Mouse (Mus musculus) midbrain, embryonic 16.5 days (tissue): ENCODE results near the gene Rsg1. TPM values are rescaled to one million over a fixed set of nuclear protein-coding genes. Genes with fewer than 3 reads are reported as not detected.

ENCODE experiments used
- ATAC-seq: fragments of 200-750 bp; cut with Nextera tagmentation; 2 replicates; pipeline ENCODE4 v1.8.0; 2017; ENCODE audit warnings: moderate TSS enrichment
- H3K27ac ChIP-seq: fragments of 300-500 bp; sonication (generic); 2 replicates; pipeline ENCODE4 v1.5.1; 2014; ENCODE audit warnings: mild to moderate bottlenecking, low read length, mixed read lengths
- H3K27me3 ChIP-seq: fragments of 300-500 bp; sonication (generic); 2 replicates; pipeline ENCODE4 v1.6.1; 2014; ENCODE audit warnings: low read depth, low read length, mixed read lengths; ENCODE audit not compliant: control insufficient read depth, insufficient read depth
- H3K36me3 ChIP-seq: fragments of 300-500 bp; sonication (generic); 2 replicates; pipeline ENCODE4 v1.6.1; 2014; ENCODE audit warnings: mild to moderate bottlenecking, low read length, moderate library complexity, mixed read lengths; ENCODE audit not compliant: control insufficient read depth, insufficient read depth
- H3K4me1 ChIP-seq: fragments of 300-500 bp; sonication (generic); 2 replicates; pipeline ENCODE4 v1.6.1; 2014; ENCODE audit warnings: mild to moderate bottlenecking, low read length, mixed read lengths; ENCODE audit not compliant: control insufficient read depth, insufficient read depth
- H3K4me2 ChIP-seq: fragments of 300-500 bp; sonication (generic); 2 replicates; pipeline ENCODE4 v1.6.1; 2014; ENCODE audit warnings: mild to moderate bottlenecking, low read length, mixed read lengths
- H3K4me3 ChIP-seq: fragments of 300-500 bp; sonication (generic); 2 replicates; pipeline ENCODE4 v1.5.1; 2014; ENCODE audit warnings: low read depth, mild to moderate bottlenecking, low read length, moderate library complexity, mixed read lengths
- H3K9ac ChIP-seq: fragments of 300-500 bp; sonication (generic); 2 replicates; pipeline ENCODE4 v1.6.1; 2014; ENCODE audit warnings: low read depth, low read length, mixed read lengths
- H3K9me3 ChIP-seq: fragments of 300-500 bp; sonication (generic); replicated peaks from 2 replicates; pipeline ENCODE4 v1.6.1; 2014; ENCODE audit warnings: mild to moderate bottlenecking, low read length, mixed read lengths; ENCODE audit not compliant: control insufficient read depth, poor library complexity, severe bottlenecking
- WGBS: fragments of 180-500 bp; shearing (Covaris S2); extraction: QIAGEN DNeasy Blood & Tissue Kit; methylation state at CpG from one replicate; pipeline ENCODE4 v1.1.7; 2014; 5-methylcytosine and 5-hydroxymethylcytosine counted together
- polyA plus RNA-seq: library from polyadenylated mRNA; unstranded; fragments of >200 nt; fragmentation: Nextera tagmentation; extraction: Ambion mirVana; gene quantifications from 2 replicates; pipeline ENCODE4 v1.2.1, GENCODE M21; 2015

Rsg1 gene
- 7.9 and 10.5 TPM in 2 replicates for polyA plus RNA-seq

- WGBS = under 1% methylated on average over 24 of the region's 24 CpGs
- Histone ChIP-seq H3K4me2 (peak within 1 kb of the TSS; percentile 97), H3K27ac (peak within 1 kb of the TSS; percentile 75), H3K36me3 (no peaks in the 10 kb centered on the region), H3K27me3 (no peaks in the 10 kb centered on the region), H3K4me3 (peak within 1 kb of the TSS; percentile 64), H3K4me1 (peaks cover 17% of the 10 kb centered on the region), H3K9me3 (no peaks in the 10 kb centered on the region), H3K9ac (peak within 1 kb of the TSS; percentile 79)
- ATAC-seq = peak; percentile 78
Measured at GRCm38 (mm10) chr4:141213770-141214336, at the start of gene Rsg1. TSS of gene Rsg1 (plus strand) at chr4:141213956.

- no peak overlapping the region for H3K27ac ChIP-seq
Measured at GRCm38 (mm10) chr4:141165744-141166292, 47.9 kb upstream of the Rsg1 start.

GRCm38 (mm10) chr4:141167156-141167555, 46.6 kb upstream of the Rsg1 start:
- Histone ChIP-seq H3K4me2 (no peak overlapping the region), H3K9ac (no peak overlapping the region), H3K4me1 (no peaks in the 10 kb centered on the region), H3K27ac (no peak overlapping the region), H3K27me3 (no peaks in the 10 kb centered on the region), H3K4me3 (no peak overlapping the region), H3K9me3 (no peaks in the 10 kb centered on the region; the same call in 1 of the 2 replicates), H3K36me3 (peaks cover 18% of the 10 kb centered on the region)
- no peak for ATAC-seq
- 95% methylated on average over 3 of the region's 3 CpGs for WGBS

More at GRCm38 (mm10) chr4:141165744-141166292, 47.9 kb upstream of the Rsg1 start:
- Histone ChIP-seq H3K4me2 (no peak overlapping the region), H3K4me1 (no peaks in the 10 kb centered on the region), H3K36me3 (peaks cover 6% of the 10 kb centered on the region), H3K4me3 (no peak overlapping the region), H3K9me3 (no peaks in the 10 kb centered on the region; the same call in 1 of the 2 replicates), H3K27me3 (no peaks in the 10 kb centered on the region), H3K9ac (no peak overlapping the region)
- 86% methylated on average over 8 of the region's 8 CpGs for WGBS
- no peak for ATAC-seq

GRCm38 (mm10) chr4:141172121-141172520, 41.6 kb upstream of the Rsg1 start:
- ATAC-seq = no peak
- H3K4me1 ChIP-seq = no peaks in the 10 kb centered on the region
- no peak overlapping the region for H3K4me3 ChIP-seq
- H3K27ac ChIP-seq = no peak overlapping the region
- H3K9me3 ChIP-seq = no peaks in the 10 kb centered on the region
- no peak overlapping the region for H3K9ac ChIP-seq
- H3K4me2 ChIP-seq = no peak overlapping the region
- H3K27me3 ChIP-seq = no peaks in the 10 kb centered on the region
- WGBS = 89% methylated on average over 8 of the region's 8 CpGs
- peaks cover 18% of the 10 kb centered on the region for H3K36me3 ChIP-seq

GRCm38 (mm10) chr4:141175783-141176182, 38.0 kb upstream of the Rsg1 start:
- Histone ChIP-seq H3K27ac (no peak overlapping the region), H3K9ac (no peak overlapping the region), H3K36me3 (peaks cover 15% of the 10 kb centered on the region), H3K9me3 (no peaks in the 10 kb centered on the region), H3K4me1 (peaks cover 4% of the 10 kb centered on the region; the same call in 1 of the 2 replicates), H3K27me3 (no peaks in the 10 kb centered on the region), H3K4me3 (no peak overlapping the region), H3K4me2 (no peak overlapping the region)
- 74% methylated on average over 5 of the region's 5 CpGs for WGBS
- ATAC-seq = no peak

- Histone ChIP-seq H3K9ac (no peak overlapping the region), H3K36me3 (peaks cover 11% of the 10 kb centered on the region; the same call in 1 of the 2 replicates), H3K27me3 (no peaks in the 10 kb centered on the region), H3K4me1 (peaks cover 4% of the 10 kb centered on the region; the same call in 1 of the 2 replicates), H3K4me2 (no peak overlapping the region), H3K9me3 (no peaks in the 10 kb centered on the region), H3K27ac (no peak overlapping the region), H3K4me3 (no peak overlapping the region)
- ATAC-seq = no peak
- 87% methylated on average over 10 of the region's 10 CpGs for WGBS
Measured at GRCm38 (mm10) chr4:141176328-141176838, 37.4 kb upstream of the Rsg1 start.

- Histone ChIP-seq H3K36me3 (peaks cover 7% of the 10 kb centered on the region; the same call in 1 of the 2 replicates), H3K4me2 (no peak overlapping the region), H3K27me3 (no peaks in the 10 kb centered on the region), H3K9me3 (no peaks in the 10 kb centered on the region), H3K27ac (no peak overlapping the region), H3K9ac (no peak overlapping the region), H3K4me1 (peaks cover 4% of the 10 kb centered on the region; the same call in 1 of the 2 replicates), H3K4me3 (no peak overlapping the region)
- 68% methylated on average over 4 of the region's 4 CpGs for WGBS
- no peak for ATAC-seq
Measured at GRCm38 (mm10) chr4:141178500-141178899, 35.3 kb upstream of the Rsg1 start.

- ATAC-seq = no peak
- Histone ChIP-seq H3K9ac (no peak overlapping the region), H3K9me3 (no peaks in the 10 kb centered on the region), H3K27ac (no peak overlapping the region), H3K36me3 (0 out of 2 replicates have a peak, but pooled peaks cover 7% of the 10 kb centered on the region), H3K4me3 (no peak overlapping the region), H3K27me3 (no peaks in the 10 kb centered on the region), H3K4me2 (no peak overlapping the region), H3K4me1 (peaks cover 4% of the 10 kb centered on the region; the same call in 1 of the 2 replicates)
- WGBS = 76% methylated on average over 8 of the region's 8 CpGs
Measured at GRCm38 (mm10) chr4:141180831-141181230, 32.9 kb upstream of the Rsg1 start.

- H3K4me3 ChIP-seq = no peak overlapping the region
- peaks cover 4% of the 10 kb centered on the region; the same call in 1 of the 2 replicates for H3K4me1 ChIP-seq
- 98% methylated on average over 6 of the region's 6 CpGs for WGBS
- no peak overlapping the region for H3K27ac ChIP-seq
- ATAC-seq = no peak
- H3K36me3 ChIP-seq = 0 out of 2 replicates have a peak, but pooled peaks cover 7% of the 10 kb centered on the region
- no peak overlapping the region for H3K4me2 ChIP-seq
- no peaks in the 10 kb centered on the region for H3K27me3 ChIP-seq
- no peak overlapping the region for H3K9ac ChIP-seq
- H3K9me3 ChIP-seq = no peaks in the 10 kb centered on the region
Measured at GRCm38 (mm10) chr4:141181981-141182380, 31.8 kb upstream of the Rsg1 start.
